Mouse (Mus musculus): ENCODE results near the gene Cryl1.

DNA sequence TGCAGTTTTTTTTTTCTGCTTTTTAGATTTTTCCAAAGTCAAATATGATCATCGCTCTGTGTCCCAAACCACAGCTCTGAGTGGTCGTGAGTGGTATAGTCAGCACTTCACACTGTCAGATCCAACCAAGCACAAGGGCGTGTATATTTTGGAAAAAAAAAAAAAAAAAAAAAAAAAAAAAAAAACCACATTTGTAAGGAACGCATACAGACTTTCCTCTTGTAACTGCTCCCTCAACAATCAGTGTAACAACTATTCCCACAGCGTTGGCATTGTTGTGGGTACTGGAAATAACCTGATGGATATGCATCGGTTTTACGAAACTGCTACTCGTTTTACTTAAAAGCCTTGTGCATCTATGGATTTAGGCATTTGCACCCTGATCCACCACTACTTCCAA is 9.8 kb upstream of the Cryl1 start:
- TF ChIP-seq CTCF (IDR thresholded peaks at IDR 0.05; ENCODE audit: low read depth), result no peak
- TF ChIP-seq EP300 (IDR thresholded peaks at IDR 0.05; ENCODE audit: low read depth), result no peak
